Mouse (Mus musculus): ENCODE results near the gene Hbs1l. TPM values are rescaled to one million over a fixed set of nuclear protein-coding genes. Genes with fewer than 3 reads are reported as not detected.

Gene Hbs1l
- total RNA-seq, 2 experiments from 2014 or later, result 72.2 to 76.8 TPM

GRCm38 (mm10) chr10:21399622-21400021 lies 103.8 kb downstream of the Hbs1l start:
- no peak for DNase-seq (ENCODE audit: low spot score in 2 of 2)

- no peak for DNase-seq (ENCODE audit: low spot score in 2 of 2)
These were observed 104.3 kb downstream of the Hbs1l start for GRCm38 (mm10) chr10:21400031-21400430.

GRCm38 (mm10) chr10:21400453-21400852 lies 104.7 kb downstream of the Hbs1l start:
- no peak for DNase-seq (ENCODE audit: low spot score in 2 of 2)

GRCm38 (mm10) chr10:21401259-21401658 lies 105.5 kb downstream of the Hbs1l start:
- DNase-seq (ENCODE audit: low spot score in 2 of 2), result no peak

GRCm38 (mm10) chr10:21404822-21405221 lies 109.0 kb downstream of the Hbs1l start:
- DNase-seq (ENCODE audit: low spot score in 2 of 2), result no peak

- DNase-seq (ENCODE audit: low spot score in 2 of 2), result no peak
These were observed 110.1 kb downstream of the Hbs1l start for GRCm38 (mm10) chr10:21405707-21406534.

GRCm38 (mm10) chr10:21410711-21411110 lies 114.9 kb downstream of the Hbs1l start:
- no peak for DNase-seq (ENCODE audit: low spot score in 2 of 2)

- no peak for DNase-seq (ENCODE audit: low spot score in 2 of 2)
These were observed 115.9 kb downstream of the Hbs1l start for GRCm38 (mm10) chr10:21411621-21412205.

- no peak for DNase-seq (ENCODE audit: low spot score in 2 of 2)
These were observed 119.3 kb downstream of the Hbs1l start for GRCm38 (mm10) chr10:21415031-21415430.

- no peak for DNase-seq (ENCODE audit: low spot score in 2 of 2)
These were observed 120.4 kb downstream of the Hbs1l start for GRCm38 (mm10) chr10:21416184-21416583.

Other genes with a start within 250 kb of the Hbs1l start
- gene Myb, start 135.0 kb upstream of the Hbs1l start, total RNA-seq (2021), result not detected
- under 1 TPM in 1 of 2 experiments, not detected in 1; 0.40 TPM for gene Aldh8a1, start 81.3 kb downstream of the Hbs1l start, total RNA-seq (2021)

Data from adrenal gland, adult 18-20 months (tissue).